Mouse (Mus musculus): Measurements from ENCODE around the gene Bin2. TPM values are rescaled to one million over a fixed set of nuclear protein-coding genes. Genes with fewer than 3 reads are reported as not detected.
"Not testable (repeated sequence)": the region's sequence is repeated elsewhere in the genome, so short reads cannot be mapped to it uniquely, and the experiment has no call there.

The Bin2 gene
- polyA plus RNA-seq, 1 experiment from 2014 or later, result 1.6 TPM

GRCm38 (mm10) chr15:100612432-100612831 lies 56.9 kb downstream of the Bin2 start:
- Histone ChIP-seq H3K4me3 (ENCODE audit: low read length) (no peak overlapping the region), H3K9ac (ENCODE audit: low read depth, low read length) (no peak overlapping the region), H3K9me3 (ENCODE audit: control insufficient read depth, low read length) (no peaks in the 10 kb centered on the region), H3K4me1 (ENCODE audit: control insufficient read depth, insufficient read depth, low read depth, low read length) (peaks cover 17% of the 10 kb centered on the region), H3K27me3 (replicated peaks; ENCODE audit: control insufficient read depth, insufficient read depth, low read length) (no peaks in the 10 kb centered on the region), H3K4me2 (ENCODE audit: low read length) (no peak overlapping the region), H3K27ac (ENCODE audit: low read depth, low read length) (no peak overlapping the region), H3K36me3 (ENCODE audit: control insufficient read depth, insufficient read depth, low read length) (no peaks in the 10 kb centered on the region)
- no peak for ATAC-seq
- 81% methylated on average over 2 of the region's 2 CpGs for WGBS

- H3K9me3 ChIP-seq (ENCODE audit: control insufficient read depth, low read length), result no peaks in the 10 kb centered on the region
- no peaks in the 10 kb centered on the region for H3K36me3 ChIP-seq (ENCODE audit: control insufficient read depth, insufficient read depth, low read length)
- H3K27me3 ChIP-seq (replicated peaks; ENCODE audit: control insufficient read depth, insufficient read depth, low read length), result no peaks in the 10 kb centered on the region
- 84% methylated on average over 7 of the region's 7 CpGs for WGBS
- H3K27ac ChIP-seq (ENCODE audit: low read depth, low read length), result no peak overlapping the region
- H3K4me2 ChIP-seq (ENCODE audit: low read length), result no peak overlapping the region
- ATAC-seq, result no peak
- no peak overlapping the region for H3K9ac ChIP-seq (ENCODE audit: low read depth, low read length)
- H3K4me1 ChIP-seq (ENCODE audit: control insufficient read depth, insufficient read depth, low read depth, low read length), result peaks cover 17% of the 10 kb centered on the region
- no peak overlapping the region for H3K4me3 ChIP-seq (ENCODE audit: low read length)
Measured at GRCm38 (mm10) chr15:100611951-100612350, 57.4 kb downstream of the Bin2 start.

GRCm38 (mm10) chr15:100606677-100607076 lies 62.7 kb downstream of the Bin2 start:
- H3K4me3 ChIP-seq (ENCODE audit: low read length); H3K27me3 ChIP-seq (replicated peaks; ENCODE audit: control insufficient read depth, insufficient read depth, low read length); H3K27ac ChIP-seq (ENCODE audit: low read depth, low read length); ATAC-seq; H3K4me1 ChIP-seq (ENCODE audit: control insufficient read depth, insufficient read depth, low read depth, low read length); H3K4me2 ChIP-seq (ENCODE audit: low read length); H3K36me3 ChIP-seq (ENCODE audit: control insufficient read depth, insufficient read depth, low read length); H3K9me3 ChIP-seq (ENCODE audit: control insufficient read depth, low read length); H3K9ac ChIP-seq (ENCODE audit: low read depth, low read length): not testable (repeated sequence)
- 90% methylated on average over 8 of the region's 8 CpGs for WGBS

GRCm38 (mm10) chr15:100601669-100602068 lies 67.7 kb downstream of the Bin2 start:
- WGBS, result 52% methylated on average over 3 of the region's 3 CpGs
- H3K36me3 ChIP-seq (ENCODE audit: control insufficient read depth, insufficient read depth, low read length), result no peaks in the 10 kb centered on the region

GRCm38 (mm10) chr15:100600696-100601272 lies 68.6 kb downstream of the Bin2 start:
- H3K9me3 ChIP-seq (ENCODE audit: control insufficient read depth, low read length), result no peaks in the 10 kb centered on the region
- H3K27ac ChIP-seq (ENCODE audit: low read depth, low read length), result no peak overlapping the region
- ATAC-seq, result no peak
- WGBS, result 19% methylated on average over 21 of the region's 21 CpGs
- H3K4me2 ChIP-seq (ENCODE audit: low read length), result peak overlapping the region; percentile 95
- H3K4me1 ChIP-seq (ENCODE audit: control insufficient read depth, insufficient read depth, low read depth, low read length), result peaks cover 13% of the 10 kb centered on the region
- no peak overlapping the region for H3K4me3 ChIP-seq (ENCODE audit: low read length)
- H3K36me3 ChIP-seq (ENCODE audit: control insufficient read depth, insufficient read depth, low read length), result no peaks in the 10 kb centered on the region
- no peak overlapping the region; the same call in 1 of the 2 replicates for H3K9ac ChIP-seq (ENCODE audit: low read depth, low read length)
- 0 out of 2 replicates have a peak, but pooled peaks cover 2% of the 10 kb centered on the region for H3K27me3 ChIP-seq (replicated peaks; ENCODE audit: control insufficient read depth, insufficient read depth, low read length)

More at GRCm38 (mm10) chr15:100601669-100602068, 67.7 kb downstream of the Bin2 start:
- H3K9me3 ChIP-seq (ENCODE audit: control insufficient read depth, low read length), result no peaks in the 10 kb centered on the region
- H3K9ac ChIP-seq (ENCODE audit: low read depth, low read length), result no peak overlapping the region
- peaks cover 13% of the 10 kb centered on the region for H3K4me1 ChIP-seq (ENCODE audit: control insufficient read depth, insufficient read depth, low read depth, low read length)
- 0 out of 2 replicates have a peak, but pooled peaks cover 2% of the 10 kb centered on the region for H3K27me3 ChIP-seq (replicated peaks; ENCODE audit: control insufficient read depth, insufficient read depth, low read length)
- no peak overlapping the region for H3K27ac ChIP-seq (ENCODE audit: low read depth, low read length)
- no peak overlapping the region for H3K4me3 ChIP-seq (ENCODE audit: low read length)
- no peak for ATAC-seq
- no peak overlapping the region for H3K4me2 ChIP-seq (ENCODE audit: low read length)

GRCm38 (mm10) chr15:100600047-100600695 lies 69.2 kb downstream of the Bin2 start:
- no peaks in the 10 kb centered on the region for H3K9me3 ChIP-seq (ENCODE audit: control insufficient read depth, low read length)
- H3K27me3 ChIP-seq (replicated peaks; ENCODE audit: control insufficient read depth, insufficient read depth, low read length), result 0 out of 2 replicates have a peak, but pooled peaks cover 2% of the 10 kb centered on the region
- peak overlapping the region; percentile 95 for H3K4me3 ChIP-seq (ENCODE audit: low read length)
- H3K4me1 ChIP-seq (ENCODE audit: control insufficient read depth, insufficient read depth, low read depth, low read length), result peaks cover 13% of the 10 kb centered on the region
- no peaks in the 10 kb centered on the region for H3K36me3 ChIP-seq (ENCODE audit: control insufficient read depth, insufficient read depth, low read length)
- peak; percentile 61 for ATAC-seq
- WGBS, result 1% methylated on average over 29 of the region's 35 CpGs
- peak overlapping the region; percentile 95 for H3K4me2 ChIP-seq (ENCODE audit: low read length)
- peak overlapping the region; percentile 76 for H3K27ac ChIP-seq (ENCODE audit: low read depth, low read length)
- H3K9ac ChIP-seq (ENCODE audit: low read depth, low read length), result peak overlapping the region; percentile 97

- Histone ChIP-seq H3K27ac (ENCODE audit: low read depth, low read length) (peak within 1 kb of the TSS; percentile 76), H3K4me2 (ENCODE audit: low read length) (peak within 1 kb of the TSS; percentile 95), H3K36me3 (ENCODE audit: control insufficient read depth, insufficient read depth, low read length) (no peaks in the 10 kb centered on the region), H3K27me3 (replicated peaks; ENCODE audit: control insufficient read depth, insufficient read depth, low read length) (0 out of 2 replicates have a peak, but pooled peaks cover 2% of the 10 kb centered on the region), H3K4me3 (ENCODE audit: low read length) (peak within 1 kb of the TSS; percentile 95), H3K9me3 (ENCODE audit: control insufficient read depth, low read length) (no peaks in the 10 kb centered on the region), H3K9ac (ENCODE audit: low read depth, low read length) (peak within 1 kb of the TSS; percentile 97), H3K4me1 (ENCODE audit: control insufficient read depth, insufficient read depth, low read depth, low read length) (peaks cover 10% of the 10 kb centered on the region)
- peak; percentile 78 for ATAC-seq
- WGBS, result under 1% methylated on average over 59 of the region's 76 CpGs
Measured at GRCm38 (mm10) chr15:100599276-100600046, 69.9 kb downstream of the Bin2 start, which contains the start of gene Pou6f1. TSS of gene Pou6f1 (minus strand) at chr15:100599984.

- no peaks in the 10 kb centered on the region for H3K9me3 ChIP-seq (ENCODE audit: control insufficient read depth, low read length)
- no peaks in the 10 kb centered on the region for H3K36me3 ChIP-seq (ENCODE audit: control insufficient read depth, insufficient read depth, low read length)
- ATAC-seq, result peak; percentile 44
- peak overlapping the region; percentile 95 for H3K4me2 ChIP-seq (ENCODE audit: low read length)
- H3K27me3 ChIP-seq (replicated peaks; ENCODE audit: control insufficient read depth, insufficient read depth, low read length), result 0 out of 2 replicates have a peak, but pooled peaks cover 2% of the 10 kb centered on the region
- peak overlapping the region; percentile 76 for H3K27ac ChIP-seq (ENCODE audit: low read depth, low read length)
- under 1% methylated on average over 12 of the region's 12 CpGs for WGBS
- peaks cover 10% of the 10 kb centered on the region for H3K4me1 ChIP-seq (ENCODE audit: control insufficient read depth, insufficient read depth, low read depth, low read length)
- peak overlapping the region; percentile 97 for H3K9ac ChIP-seq (ENCODE audit: low read depth, low read length)
- H3K4me3 ChIP-seq (ENCODE audit: low read length), result peak overlapping the region; percentile 95
Measured at GRCm38 (mm10) chr15:100598883-100599275, 70.5 kb downstream of the Bin2 start.
